Mouse (Mus musculus): ENCODE measurements around the gene Tmtc4.

GRCm38 (mm10) chr14:122903923-122904351 is 79.9 kb downstream of the Tmtc4 start:
- TF ChIP-seq CTCF (IDR thresholded peaks at IDR 0.05; ENCODE audit: control insufficient read depth, insufficient read depth, insufficient read length), result no peak
- TF ChIP-seq USF1 (IDR thresholded peaks at IDR 0.05; ENCODE audit: low read depth), result no peak

Measured in C2C12 (cell line).